Mouse (Mus musculus): ENCODE data around the gene Fbxl18.

Fbxl18 gene

DNA sequence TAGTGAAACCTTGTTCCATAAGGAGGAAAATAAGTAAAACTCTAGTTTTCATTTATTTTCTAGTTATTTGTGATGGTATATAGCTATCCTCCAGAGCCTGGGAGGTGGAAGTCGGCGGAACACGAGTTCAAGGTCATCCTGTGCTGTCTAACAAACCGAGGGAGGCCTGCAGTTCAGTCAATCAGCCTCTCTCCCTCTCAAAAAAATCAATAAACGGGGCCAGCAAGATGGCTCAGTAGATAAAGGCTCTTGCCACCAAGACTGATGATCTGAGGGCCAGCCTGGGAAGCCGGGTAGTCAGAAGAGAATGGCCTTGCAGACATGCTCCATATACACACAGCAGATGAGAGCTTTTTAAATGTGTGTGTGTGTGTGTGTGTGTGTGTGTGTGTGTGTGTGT lies 71.1 kb downstream of the Fbxl18 start:
- no peak for DNase-seq (ENCODE audit: low spot score in 2 of 2)

DNA sequence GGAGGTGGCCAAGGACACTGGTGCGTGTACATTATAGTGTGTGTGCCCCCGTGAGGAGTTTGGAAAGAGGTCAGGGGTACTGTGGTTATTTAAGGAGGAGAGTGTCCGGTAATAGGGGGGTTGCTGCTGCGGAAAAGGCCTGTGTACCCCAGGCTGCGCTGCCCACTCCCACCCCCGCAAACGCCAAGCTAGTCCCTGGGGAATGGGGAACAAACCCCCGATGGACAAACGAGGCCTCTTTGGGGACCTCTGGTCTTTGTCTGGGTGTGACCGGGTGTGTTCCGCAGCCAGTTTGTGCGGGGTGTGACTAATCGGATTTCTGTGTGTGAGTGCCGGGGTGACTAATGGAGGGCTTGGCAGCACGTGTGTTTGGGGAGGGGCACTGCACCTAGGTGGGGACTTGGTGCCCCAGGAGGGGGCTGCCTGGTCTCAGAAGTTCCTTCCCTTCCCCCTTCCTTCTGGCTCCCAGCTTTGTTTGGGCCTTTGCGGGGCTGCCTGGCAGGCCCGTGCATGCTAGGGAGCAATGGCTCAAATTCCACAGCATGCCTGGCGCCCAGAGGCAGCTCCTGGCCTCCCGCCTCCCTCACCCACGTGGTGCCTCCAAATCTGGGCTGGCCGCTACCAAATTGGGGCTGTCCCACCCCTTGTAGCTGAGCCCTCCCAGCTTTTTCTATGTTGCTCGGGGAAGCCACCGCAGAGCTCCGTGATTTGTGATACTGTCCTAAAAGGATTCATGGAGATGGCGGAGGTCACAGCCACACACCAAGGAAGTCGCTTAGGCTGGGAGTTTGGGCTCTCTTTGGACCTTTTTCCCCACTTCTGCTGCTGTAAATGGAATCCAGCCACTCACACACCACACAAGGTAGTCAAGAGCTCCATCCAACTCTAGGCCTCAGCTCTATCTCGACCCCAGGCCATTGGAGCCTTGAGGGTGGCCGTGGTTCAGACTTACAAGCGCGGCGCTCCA lies 71.8 kb downstream of the Fbxl18 start:
- DNase-seq (ENCODE audit: low spot score in 2 of 2): peak in 1 of 2 experiments; percentile 35

DNA sequence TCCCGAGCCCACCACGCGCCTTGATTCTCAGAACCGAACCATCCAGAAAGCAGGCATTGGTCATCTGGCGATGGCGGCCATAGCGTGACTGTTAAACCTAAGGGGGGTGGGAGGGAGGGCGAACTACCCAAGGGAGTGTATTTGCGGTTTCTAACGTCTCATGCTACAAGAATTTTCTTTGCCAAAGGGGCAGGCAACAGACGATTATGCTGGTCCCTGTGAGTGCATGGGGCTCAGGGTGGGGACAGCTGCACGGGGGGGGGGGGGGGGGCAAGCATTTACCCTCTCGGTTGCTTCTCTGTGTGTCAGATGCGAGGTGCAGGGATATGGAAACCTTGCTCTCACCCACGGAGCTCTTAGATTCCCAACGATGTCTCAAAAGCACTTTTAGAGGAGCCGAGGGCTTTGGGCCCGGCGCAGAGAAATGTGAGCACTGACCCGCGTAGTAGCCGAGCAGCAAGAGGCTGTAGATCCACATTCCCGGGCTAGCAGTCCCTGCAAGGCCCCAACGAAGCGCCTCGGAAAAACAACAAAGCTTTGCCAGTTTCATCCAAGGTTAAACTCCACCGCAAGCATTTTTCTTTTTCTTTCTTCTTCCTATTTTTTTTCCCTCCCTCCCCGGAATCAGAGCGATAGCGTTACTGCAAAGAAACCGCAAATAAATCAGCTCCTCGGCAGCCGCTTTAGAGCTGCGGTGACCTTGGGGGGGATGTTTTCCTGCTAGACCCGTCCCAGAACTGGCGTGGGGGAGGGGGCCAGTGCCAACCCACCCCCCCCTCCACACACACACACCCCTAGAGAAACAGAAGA lies 72.7 kb downstream of the Fbxl18 start:
- DNase-seq (ENCODE audit: low spot score in 2 of 2): peak in 1 of 2 experiments; percentile 21

DNA sequence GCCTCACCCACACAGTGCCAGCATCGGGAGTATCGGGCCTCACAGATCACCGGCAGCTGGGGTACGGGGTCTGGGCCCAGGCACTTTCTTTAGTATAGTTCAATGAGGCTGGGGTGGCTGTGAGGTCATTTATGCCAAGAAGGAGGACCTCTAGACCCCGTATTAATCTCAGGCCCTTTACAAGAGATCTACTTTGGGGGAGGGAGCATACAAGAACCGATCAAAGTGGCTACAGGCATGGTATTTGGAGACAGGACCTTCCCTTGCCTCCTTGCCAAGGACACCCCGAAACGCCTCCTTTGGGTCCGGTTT lies 73.3 kb downstream of the Fbxl18 start:
- no peak for DNase-seq (ENCODE audit: low spot score in 2 of 2)

DNA sequence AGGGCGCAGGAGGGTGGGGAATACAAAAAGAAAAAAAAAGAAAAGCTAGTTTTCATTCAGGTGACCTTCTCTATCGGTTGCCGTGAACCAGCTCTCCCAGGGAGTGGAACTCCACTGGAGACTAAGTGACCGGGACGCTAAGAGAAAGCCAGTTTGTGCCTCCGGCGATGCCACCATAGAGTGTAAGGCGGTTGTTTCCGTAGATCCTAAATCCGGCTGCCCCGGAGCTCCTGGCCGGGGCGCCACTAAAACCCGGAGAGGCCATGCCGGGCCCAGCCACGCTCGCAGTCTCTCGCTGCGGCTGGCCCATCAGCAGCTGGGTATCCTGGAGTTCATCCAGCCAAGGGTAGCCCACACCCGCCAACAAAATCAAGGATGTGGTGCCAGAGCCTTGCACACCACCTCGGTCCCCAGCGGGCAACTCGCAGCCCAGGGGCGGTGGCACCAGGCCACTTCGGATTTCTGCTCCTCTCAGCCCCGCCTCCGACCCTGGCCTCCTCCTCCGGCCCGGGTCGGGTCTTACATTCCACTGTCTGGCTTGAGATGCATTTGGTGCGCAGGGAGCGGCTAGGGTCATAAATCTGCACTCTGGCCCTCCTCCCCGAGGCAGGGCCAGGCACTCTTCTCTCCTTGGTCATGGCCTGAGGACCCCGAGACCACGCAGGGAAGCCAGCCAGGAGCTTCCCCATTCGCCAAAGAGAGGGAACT lies 73.8 kb downstream of the Fbxl18 start:
- peak; percentile 40 to 72 for DNase-seq (ENCODE audit: low spot score in 2 of 2)

DNA sequence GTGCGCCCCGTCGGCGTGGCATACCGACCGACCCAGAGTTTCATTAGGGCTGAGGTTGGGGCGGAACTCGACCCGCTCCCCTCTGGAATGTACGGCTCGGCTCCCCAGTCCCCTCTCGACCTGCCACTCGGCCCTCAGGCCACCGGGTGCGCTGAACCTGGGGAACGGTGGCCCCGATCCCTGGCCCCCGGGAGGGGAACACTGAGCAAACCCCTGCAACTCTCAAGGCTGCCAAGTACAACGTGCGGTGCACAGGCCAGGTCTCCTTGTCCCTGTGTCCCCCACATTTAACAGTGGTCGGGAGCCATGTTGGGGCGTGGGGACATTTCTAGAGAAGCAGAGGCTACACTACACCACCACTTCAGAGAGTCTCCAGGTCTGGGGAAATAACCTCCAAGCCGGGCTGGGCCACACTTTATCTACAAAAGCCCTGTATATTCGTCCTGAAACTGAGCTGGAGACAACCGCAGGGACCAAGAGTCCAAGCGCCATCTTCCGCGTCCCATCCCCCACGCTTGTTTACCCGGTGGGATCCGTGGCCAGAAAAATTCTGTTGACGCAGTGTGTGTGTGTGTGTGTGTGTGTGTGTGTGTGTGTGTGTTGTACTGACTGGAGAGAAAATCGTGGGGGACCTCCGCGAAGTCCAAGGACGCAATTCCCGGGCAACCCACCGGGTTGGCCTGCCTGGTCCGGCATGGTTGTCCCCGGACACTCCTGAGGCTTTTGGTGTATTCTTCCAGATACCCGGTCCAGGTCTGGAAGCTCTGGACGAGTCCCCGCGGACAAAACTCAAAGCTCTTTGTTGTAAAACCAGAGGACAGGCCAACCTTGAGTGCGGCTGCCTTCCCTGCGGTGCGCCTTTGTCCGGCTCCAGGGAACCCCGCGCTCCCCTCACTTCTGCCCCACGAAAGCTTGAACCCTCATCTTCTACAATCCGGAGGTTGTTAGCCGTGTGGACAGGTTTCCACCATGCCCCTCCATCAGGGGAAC lies 74.7 kb downstream of the Fbxl18 start:
- DNase-seq (ENCODE audit: low spot score in 2 of 2): peak; percentile 46 to 56

DNA sequence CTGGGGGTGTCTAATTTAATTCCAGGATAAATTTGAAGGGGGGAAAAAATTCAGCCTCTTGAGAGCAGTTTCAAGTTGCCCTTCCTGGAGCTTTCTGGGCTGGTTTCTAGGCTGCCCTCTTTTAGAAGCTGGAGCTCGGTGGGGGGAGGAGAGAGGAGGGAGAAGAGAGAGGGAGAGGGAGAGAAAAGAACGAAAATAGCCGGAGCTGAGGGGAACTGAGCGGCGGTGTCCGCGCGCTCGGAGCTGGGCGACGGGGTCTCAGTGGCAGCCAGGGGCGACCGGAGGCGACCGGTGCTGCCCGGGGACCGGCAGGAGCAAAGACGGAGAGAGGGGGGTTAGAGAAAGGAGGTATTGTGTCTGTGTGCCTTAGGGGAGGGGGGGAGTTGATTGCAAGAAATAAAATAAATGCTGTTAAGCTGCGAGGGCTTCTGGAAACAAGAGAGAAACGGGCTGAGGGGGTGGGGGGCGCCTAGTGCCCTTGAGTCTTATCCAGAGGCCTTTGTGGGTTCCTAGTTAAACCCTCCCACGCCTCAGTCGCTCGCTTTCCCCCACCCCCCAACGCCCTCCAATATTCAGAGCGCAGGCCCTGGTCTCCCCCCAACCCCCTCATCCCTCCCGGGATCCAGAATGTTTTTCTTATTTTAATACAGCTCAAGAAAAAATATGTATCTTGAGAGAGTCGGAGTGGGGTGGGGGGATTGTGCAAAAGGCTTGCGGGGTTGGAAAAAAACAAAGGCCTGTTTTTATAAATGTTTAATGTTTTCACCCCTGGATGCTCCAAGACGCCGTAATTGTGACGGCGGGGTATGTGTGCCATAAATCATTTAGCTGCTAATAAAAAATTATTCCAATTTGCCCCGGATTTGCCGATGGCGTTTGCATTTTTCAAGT lies 75.6 kb downstream of the Fbxl18 start:
- DNase-seq (ENCODE audit: low spot score in 2 of 2): peak in 1 of 2 experiments; percentile 25

DNA sequence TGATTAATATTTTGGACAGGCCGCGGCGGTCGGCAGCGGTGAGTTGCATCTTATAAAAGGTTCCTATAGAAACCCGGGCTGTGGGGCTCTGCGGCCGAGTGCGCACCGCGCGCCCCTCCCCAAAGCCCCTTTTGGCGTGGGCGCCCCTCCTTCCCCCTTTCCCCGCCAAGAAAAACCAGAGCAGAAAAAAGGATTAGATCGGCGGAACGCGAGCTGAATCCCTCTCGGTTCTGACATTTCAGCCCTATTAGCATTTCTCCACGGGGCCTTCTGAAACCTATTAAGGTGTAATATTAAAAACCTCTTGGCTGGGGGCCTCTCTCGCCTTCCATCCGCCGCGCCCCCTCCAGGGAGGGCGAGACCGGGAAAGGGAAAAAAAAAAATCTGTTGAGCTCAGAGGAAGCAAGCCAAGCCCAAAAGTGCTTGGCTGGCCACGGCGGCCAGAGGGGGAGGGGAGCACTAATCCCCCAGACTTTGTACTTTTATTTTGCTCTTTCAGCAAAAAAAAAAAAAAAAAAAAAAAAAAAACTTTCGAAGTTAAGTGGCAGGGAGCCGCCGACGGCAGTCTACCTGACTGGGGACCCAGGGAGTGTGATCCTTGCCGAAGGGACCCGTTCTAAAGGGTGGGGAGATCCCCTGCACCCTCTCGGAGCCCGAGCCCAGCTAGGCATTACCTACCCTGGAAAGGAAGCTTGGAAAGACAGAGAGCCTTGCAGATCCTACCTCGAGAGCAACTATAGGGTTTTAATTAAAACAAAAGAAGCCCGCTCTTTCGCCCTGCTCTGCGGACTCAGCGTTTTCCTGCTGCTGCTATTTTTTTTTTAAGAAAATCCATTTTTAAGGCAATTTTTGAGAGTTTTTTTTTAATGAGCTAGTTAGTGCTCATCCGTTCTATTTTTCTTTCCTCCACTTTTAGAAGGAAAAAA lies 76.5 kb downstream of the Fbxl18 start:
- peak; percentile 19 to 58 for DNase-seq (ENCODE audit: low spot score in 2 of 2)

DNA sequence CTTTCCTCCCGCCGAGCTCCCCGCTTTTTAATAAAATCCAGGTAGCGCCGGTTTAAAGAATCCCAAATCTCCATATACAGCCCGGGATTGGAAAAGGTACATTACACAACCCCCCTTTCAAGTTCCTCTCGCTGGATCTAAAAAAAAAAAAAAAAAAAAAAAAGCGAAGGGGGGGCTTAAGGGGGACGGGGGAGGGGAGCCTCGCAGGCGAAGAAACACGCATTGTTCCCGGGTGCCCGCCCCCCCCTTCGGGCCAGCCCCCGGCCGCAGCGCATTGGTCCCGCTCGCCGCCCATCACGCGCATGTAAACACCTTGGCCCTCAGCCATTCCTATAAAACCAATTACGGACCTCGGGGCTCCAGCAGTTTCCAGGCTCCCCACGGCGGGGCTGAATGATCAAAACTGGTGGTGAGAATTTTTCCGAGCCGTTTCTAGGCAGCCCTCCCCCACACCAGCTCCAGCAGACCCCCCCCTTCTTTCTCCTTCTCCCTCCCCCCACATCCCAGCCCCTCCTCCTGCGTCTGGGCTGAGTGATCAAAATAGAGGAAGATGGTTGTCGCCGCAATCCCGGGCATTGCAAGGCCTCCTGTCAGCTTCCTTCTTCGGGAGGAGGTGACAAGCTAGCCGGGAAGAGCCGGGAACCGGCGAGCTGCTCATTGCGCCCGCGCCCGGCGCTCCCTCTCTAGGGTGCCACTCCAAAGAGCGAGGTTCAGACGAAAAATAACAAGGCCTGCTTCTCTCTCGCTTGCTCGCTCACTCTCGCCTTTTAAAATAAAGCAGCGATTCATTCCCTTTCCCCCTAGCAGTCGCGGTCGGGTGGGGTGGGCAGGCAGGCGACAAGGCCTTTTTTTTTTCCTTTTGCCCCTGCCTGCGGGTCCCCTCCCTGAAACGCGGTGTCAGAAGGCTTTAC lies 77.4 kb downstream of the Fbxl18 start, which contains the start of gene Tnrc18:
TSS of gene Tnrc18 (minus strand) at position 139 of the 911 bp plus-strand sequence.
- DNase-seq (ENCODE audit: low spot score in 2 of 2): peak; percentile 74 to 91
